Mouse (Mus musculus) forebrain, embryonic 11.5 days (tissue): ENCODE measurements around the gene Shisal2b. TPM values are rescaled to one million over a fixed set of nuclear protein-coding genes. Genes with fewer than 3 reads are reported as not detected.

Source experiments
- ATAC-seq: fragments of 200-750 bp; cut with Nextera tagmentation; replicated peaks from 2 replicates; pipeline ENCODE4 v1.8.0; 2017; ENCODE audit warnings: moderate TSS enrichment; ENCODE audit not compliant: low FRiP score
- DNase-seq: peaks from one replicate; pipeline ENCODE4 v3.0.0-alpha.2; 2017; ENCODE audit warnings: low spot score
- H3K27ac ChIP-seq: fragments of 300-500 bp; sonication (generic); 2 replicates; pipeline ENCODE4 v1.5.1; 2014; ENCODE audit warnings: low read depth, low read length
- H3K27me3 ChIP-seq: fragments of 300-500 bp; sonication (generic); 2 replicates; pipeline ENCODE4 v1.6.1; 2014; ENCODE audit warnings: mild to moderate bottlenecking, low read length, mixed read lengths; ENCODE audit not compliant: control insufficient read depth, insufficient read depth
- H3K36me3 ChIP-seq: fragments of 300-500 bp; sonication (generic); 2 replicates; pipeline ENCODE4 v1.6.1; 2014; ENCODE audit warnings: mild to moderate bottlenecking, low read length, moderate library complexity, mixed read lengths; ENCODE audit not compliant: control insufficient read depth, insufficient read depth
- H3K4me1 ChIP-seq: fragments of 300-500 bp; sonication (generic); replicated peaks from 2 replicates; pipeline ENCODE4 v1.6.1; 2014; ENCODE audit warnings: low read length, mixed read lengths; ENCODE audit not compliant: control insufficient read depth, insufficient read depth
- H3K4me2 ChIP-seq: fragments of 300-500 bp; sonication (generic); 2 replicates; pipeline ENCODE4 v1.6.1; 2014; ENCODE audit warnings: low read depth, mild to moderate bottlenecking, low read length, moderate library complexity, mixed read lengths; ENCODE audit not compliant: severe bottlenecking
- H3K4me3 ChIP-seq: fragments of 300-500 bp; sonication (generic); 2 replicates; pipeline ENCODE4 v1.5.1; 2014; ENCODE audit warnings: low read depth, low read length
- H3K9ac ChIP-seq: fragments of 300-500 bp; sonication (generic); 2 replicates; pipeline ENCODE4 v1.6.1; 2014; ENCODE audit warnings: low read length
- H3K9me3 ChIP-seq: fragments of 300-500 bp; sonication (generic); 2 replicates; pipeline ENCODE4 v1.6.1; 2016; ENCODE audit warnings: low read length, mixed read lengths; ENCODE audit not compliant: control insufficient read depth
- WGBS: fragments of 180-500 bp; shearing (Covaris S2); extraction: QIAGEN DNeasy Blood & Tissue Kit; methylation state at CpG from one replicate; pipeline ENCODE4 v1.1.7; 2014; 5-methylcytosine and 5-hydroxymethylcytosine counted together
- polyA plus RNA-seq: library from polyadenylated mRNA; unstranded; fragments of >200 nt; fragmentation: Nextera tagmentation; extraction: Ambion mirVana; gene quantifications from 2 replicates; pipeline ENCODE4 v1.2.1, GENCODE M21; 2014

Shisal2b gene
- polyA plus RNA-seq, 1 experiment from 2014 or later = 0.43 TPM

- no peak overlapping the region for H3K4me3 ChIP-seq
- DNase-seq (no peak), ATAC-seq (no peak)
- 75% methylated on average over 4 of the region's 4 CpGs for WGBS
- no peak overlapping the region for H3K4me2 ChIP-seq
- H3K9me3 ChIP-seq = no peaks in the 10 kb centered on the region
- H3K27me3 ChIP-seq = no peaks in the 10 kb centered on the region
- no peak overlapping the region for H3K27ac ChIP-seq
- H3K4me1 ChIP-seq = no peaks in the 10 kb centered on the region
- H3K9ac ChIP-seq = no peak overlapping the region
- no peaks in the 10 kb centered on the region for H3K36me3 ChIP-seq
Measured at GRCm38 (mm10) chr13:104878508-104878907, 14.8 kb upstream of the Shisal2b start.

- Histone ChIP-seq H3K4me1 (no peaks in the 10 kb centered on the region), H3K27ac (no peak overlapping the region), H3K36me3 (no peaks in the 10 kb centered on the region), H3K9me3 (no peaks in the 10 kb centered on the region), H3K4me3 (no peak overlapping the region), H3K9ac (no peak overlapping the region), H3K4me2 (no peak overlapping the region), H3K27me3 (no peaks in the 10 kb centered on the region)
- DNase-seq (no peak), ATAC-seq (no peak)
- WGBS = 91% methylated on average over 2 of the region's 2 CpGs
Measured at GRCm38 (mm10) chr13:104869907-104870306, 6.2 kb upstream of the Shisal2b start.

GRCm38 (mm10) chr13:104866726-104867125, 3.0 kb upstream of the Shisal2b start:
- Histone ChIP-seq H3K27me3 (no peaks in the 10 kb centered on the region; the same call in 1 of the 2 replicates), H3K36me3 (no peaks in the 10 kb centered on the region), H3K9me3 (no peaks in the 10 kb centered on the region), H3K27ac (no peak overlapping the region), H3K4me1 (no peaks in the 10 kb centered on the region), H3K4me3 (no peak overlapping the region), H3K9ac (no peak overlapping the region), H3K4me2 (no peak overlapping the region)
- no peak for DNase-seq
- ATAC-seq = no peak
- 87% methylated on average over 5 of the region's 5 CpGs for WGBS

GRCm38 (mm10) chr13:104853645-104854044, 10.0 kb downstream of the Shisal2b start:
- ATAC-seq (no peak), DNase-seq (no peak)
- no peaks in the 10 kb centered on the region for H3K36me3 ChIP-seq
- no peaks in the 10 kb centered on the region for H3K27me3 ChIP-seq
- no peaks in the 10 kb centered on the region for H3K9me3 ChIP-seq
- WGBS = 89% methylated on average over 2 of the region's 2 CpGs
- no peak overlapping the region for H3K4me2 ChIP-seq
- no peaks in the 10 kb centered on the region for H3K4me1 ChIP-seq
- H3K4me3 ChIP-seq = no peak overlapping the region
- no peak overlapping the region for H3K27ac ChIP-seq
- H3K9ac ChIP-seq = no peak overlapping the region

GRCm38 (mm10) chr13:104843295-104844089, 20.2 kb downstream of the Shisal2b start:
- H3K27me3 ChIP-seq = no peaks in the 10 kb centered on the region
- no peak for ATAC-seq
- 88% methylated on average over 8 of the region's 13 CpGs for WGBS

GRCm38 (mm10) chr13:104841937-104842336, 21.8 kb downstream of the Shisal2b start:
- no peak for DNase-seq
- Histone ChIP-seq H3K4me3 (no peak overlapping the region), H3K4me1 (no peaks in the 10 kb centered on the region), H3K9me3 (no peaks in the 10 kb centered on the region), H3K36me3 (no peaks in the 10 kb centered on the region), H3K27ac (no peak overlapping the region), H3K9ac (no peak overlapping the region), H3K27me3 (no peaks in the 10 kb centered on the region), H3K4me2 (no peak overlapping the region)
- 77% methylated on average over 4 of the region's 4 CpGs for WGBS
- ATAC-seq = no peak

More at GRCm38 (mm10) chr13:104843295-104844089, 20.2 kb downstream of the Shisal2b start:
- H3K4me1 ChIP-seq = no peaks in the 10 kb centered on the region
- H3K27ac ChIP-seq = no peak overlapping the region
- no peaks in the 10 kb centered on the region for H3K9me3 ChIP-seq
- no peak overlapping the region for H3K4me2 ChIP-seq
- no peaks in the 10 kb centered on the region for H3K36me3 ChIP-seq
- H3K9ac ChIP-seq = no peak overlapping the region
- H3K4me3 ChIP-seq = no peak overlapping the region
- no peak for DNase-seq

GRCm38 (mm10) chr13:104837628-104838027, 26.1 kb downstream of the Shisal2b start:
- no peak overlapping the region for H3K4me2 ChIP-seq
- no peaks in the 10 kb centered on the region for H3K27me3 ChIP-seq
- no peak overlapping the region for H3K27ac ChIP-seq
- ATAC-seq (no peak), DNase-seq (no peak)
- no peak overlapping the region for H3K9ac ChIP-seq
- no peaks in the 10 kb centered on the region; the same call in 1 of the 2 replicates for H3K36me3 ChIP-seq
- H3K4me3 ChIP-seq = no peak overlapping the region
- no peaks in the 10 kb centered on the region for H3K4me1 ChIP-seq
- no peaks in the 10 kb centered on the region for H3K9me3 ChIP-seq
- WGBS = 73% methylated on average over 7 of the region's 7 CpGs

GRCm38 (mm10) chr13:104832811-104833210, 30.9 kb downstream of the Shisal2b start:
- WGBS = 93% methylated on average over 13 of the region's 13 CpGs
- DNase-seq = no peak
- H3K4me3 ChIP-seq = no peak overlapping the region
- H3K27ac ChIP-seq = no peak overlapping the region
- no peak overlapping the region for H3K9ac ChIP-seq
- H3K9me3 ChIP-seq = no peaks in the 10 kb centered on the region
- peaks cover 5% of the 10 kb centered on the region for H3K36me3 ChIP-seq
- H3K4me2 ChIP-seq = no peak overlapping the region
- H3K27me3 ChIP-seq = no peaks in the 10 kb centered on the region
- ATAC-seq = no peak
- H3K4me1 ChIP-seq = no peaks in the 10 kb centered on the region

- ATAC-seq = no peak
- H3K9ac ChIP-seq = no peak overlapping the region
- H3K9me3 ChIP-seq = no peaks in the 10 kb centered on the region
- H3K27me3 ChIP-seq = no peaks in the 10 kb centered on the region
- no peak overlapping the region for H3K4me3 ChIP-seq
- no peak for DNase-seq
- 86% methylated on average over 2 of the region's 2 CpGs for WGBS
- no peaks in the 10 kb centered on the region for H3K4me1 ChIP-seq
- H3K27ac ChIP-seq = no peak overlapping the region
- peaks cover 8% of the 10 kb centered on the region for H3K36me3 ChIP-seq
- H3K4me2 ChIP-seq = no peak overlapping the region
Measured at GRCm38 (mm10) chr13:104825470-104825869, 38.2 kb downstream of the Shisal2b start.
